Mouse (Mus musculus): ENCODE data around the gene Vmn2r111. TPM values are rescaled to one million over a fixed set of nuclear protein-coding genes. Genes with fewer than 3 reads are reported as not detected.

Gene Vmn2r111
- not detected for polyA plus RNA-seq (2014; fragmentation: Illumina TruSeq; extraction: RNeasy Lipid Tissue Mini Kit (QIAGEN cat#74804); ENCODE audit: low replicate concordance)

GRCm38 (mm10) chr17:22573382-22573781, at the start of gene Vmn2r111:
Vmn2r111 (minus strand) TSS chr17:22573482.

GRCm38 (mm10) chr17:22600651-22601050, 27.4 kb upstream of the Vmn2r111 start, which contains the start of gene Vmn2r112:
Vmn2r112 (plus strand) TSS chr17:22600951.

Other genes starting within 250 kb of the Vmn2r111 start
- 86.1 TPM for gene Zfp944, start 212.1 kb downstream of the Vmn2r111 start, polyA plus RNA-seq (2014; fragmentation: Illumina TruSeq; extraction: RNeasy Lipid Tissue Mini Kit (QIAGEN cat#74804); ENCODE audit: low replicate concordance)
- 87.2 TPM for gene Zfp758, start 212.0 kb downstream of the Vmn2r111 start, polyA plus RNA-seq (2014; fragmentation: Illumina TruSeq; extraction: RNeasy Lipid Tissue Mini Kit (QIAGEN cat#74804); ENCODE audit: low replicate concordance)
- 205 TPM for gene Zfp946, start 149.3 kb downstream of the Vmn2r111 start, polyA plus RNA-seq (2014; fragmentation: Illumina TruSeq; extraction: RNeasy Lipid Tissue Mini Kit (QIAGEN cat#74804); ENCODE audit: low replicate concordance)
- gene Vmn2r112, start 27.5 kb upstream of the Vmn2r111 start, polyA plus RNA-seq (2014; fragmentation: Illumina TruSeq; extraction: RNeasy Lipid Tissue Mini Kit (QIAGEN cat#74804); ENCODE audit: low replicate concordance), result not detected

All from small intestine, adult 10 weeks (tissue).